Mouse (Mus musculus) retina, postnatal 7 days (tissue): ENCODE results near the gene Abca1.

Source experiments
- DNase-seq: peaks from one replicate; pipeline ENCODE4 v3.0.0-alpha.2; 2012; ENCODE audit warnings: low read depth, low spot score

The Abca1 gene

GRCm38 (mm10) chr4:53121516-53122227 is 38.0 kb downstream of the Abca1 start:
- DNase-seq, result no peak

GRCm38 (mm10) chr4:53121084-53121483 is 38.6 kb downstream of the Abca1 start:
- DNase-seq, result no peak

DNA sequence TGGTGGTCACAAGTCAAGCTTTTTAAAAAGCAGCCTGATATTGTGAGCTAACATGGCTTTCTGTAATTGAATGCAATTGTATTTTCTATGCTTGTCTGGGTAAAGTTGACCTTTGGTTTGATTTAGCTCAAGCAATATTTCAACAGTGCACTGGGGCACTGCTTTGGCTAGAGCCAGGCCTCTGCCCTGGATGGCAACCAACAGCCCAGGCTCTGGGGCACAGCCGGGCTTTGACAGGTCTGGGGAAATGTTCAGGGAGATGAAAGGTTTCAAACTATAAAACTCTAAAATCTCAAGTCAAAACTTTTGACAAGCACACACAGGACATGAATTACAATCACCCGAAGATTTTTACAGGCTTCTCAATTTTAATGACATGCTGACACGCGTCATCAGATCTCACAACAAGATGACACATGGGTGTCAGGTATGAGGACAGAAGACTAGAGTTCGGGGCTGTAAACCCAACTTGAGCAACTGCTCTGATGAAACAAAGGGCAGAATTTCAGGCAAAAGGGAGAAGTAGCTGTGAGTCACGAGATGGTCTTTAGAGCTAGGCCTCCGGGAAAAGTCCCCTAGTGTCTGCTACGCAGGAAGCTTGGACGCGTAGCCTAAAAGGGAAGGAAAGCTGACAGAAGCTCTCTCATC is 39.5 kb downstream of the Abca1 start:
- no peak for DNase-seq

DNA sequence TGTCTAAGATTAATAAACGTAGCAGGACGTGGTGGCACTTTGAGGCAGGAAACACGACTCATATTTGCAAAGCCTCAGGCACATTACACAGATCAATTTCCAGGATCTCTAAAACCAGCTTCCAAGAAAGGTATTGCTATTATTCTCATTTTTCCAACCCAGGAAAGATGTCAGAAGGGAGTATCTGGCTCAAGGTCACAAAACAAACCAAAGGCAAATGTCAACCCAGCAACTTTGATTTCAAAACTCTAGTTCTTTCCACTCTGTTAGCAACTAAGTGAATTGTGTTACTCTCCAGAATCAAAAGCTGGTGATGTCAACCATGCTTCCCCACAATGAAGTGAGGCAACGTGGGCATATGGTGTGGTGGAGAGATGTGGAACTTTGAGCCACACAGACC is 41.1 kb downstream of the Abca1 start:
- no peak for DNase-seq

DNA sequence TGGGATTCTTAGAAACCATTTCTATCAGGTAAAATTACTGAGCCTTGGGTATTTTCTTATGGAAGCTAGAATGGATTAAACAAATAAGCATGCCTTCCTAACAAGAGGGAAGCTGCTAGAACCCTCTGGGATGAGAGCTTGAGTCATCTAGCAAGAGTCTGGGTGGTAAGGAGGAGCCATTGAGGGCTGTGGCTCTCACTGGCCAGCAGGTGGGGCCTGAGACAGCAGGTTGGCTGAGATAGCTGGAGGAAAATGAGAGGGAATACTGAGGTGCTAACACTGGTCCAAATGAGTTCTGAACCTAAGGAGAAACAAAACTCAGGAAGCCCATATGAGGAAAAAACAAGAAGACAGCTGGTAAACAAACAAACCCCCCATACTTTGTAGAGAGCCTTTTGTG is 42.1 kb downstream of the Abca1 start:
- DNase-seq, result peak; percentile 23

DNA sequence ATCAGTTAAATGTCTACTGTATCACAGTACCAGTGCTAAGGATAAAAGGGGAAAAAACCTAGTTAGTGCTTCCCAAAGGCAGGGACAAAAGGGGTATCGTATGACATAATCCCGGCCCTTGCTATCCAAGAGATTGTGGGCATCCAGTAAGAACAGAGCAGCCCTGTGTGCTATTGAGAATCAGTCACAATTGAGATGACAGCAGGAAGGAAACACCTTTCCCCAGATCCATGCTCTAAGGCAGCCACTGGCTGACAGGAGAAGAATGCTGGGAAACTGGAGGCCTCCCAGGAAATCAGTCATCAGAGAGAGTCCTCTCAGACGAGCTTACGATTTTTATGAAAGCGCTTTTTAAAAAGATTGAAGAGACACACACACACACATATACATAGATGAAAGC is 42.6 kb downstream of the Abca1 start:
- DNase-seq, result no peak

DNA sequence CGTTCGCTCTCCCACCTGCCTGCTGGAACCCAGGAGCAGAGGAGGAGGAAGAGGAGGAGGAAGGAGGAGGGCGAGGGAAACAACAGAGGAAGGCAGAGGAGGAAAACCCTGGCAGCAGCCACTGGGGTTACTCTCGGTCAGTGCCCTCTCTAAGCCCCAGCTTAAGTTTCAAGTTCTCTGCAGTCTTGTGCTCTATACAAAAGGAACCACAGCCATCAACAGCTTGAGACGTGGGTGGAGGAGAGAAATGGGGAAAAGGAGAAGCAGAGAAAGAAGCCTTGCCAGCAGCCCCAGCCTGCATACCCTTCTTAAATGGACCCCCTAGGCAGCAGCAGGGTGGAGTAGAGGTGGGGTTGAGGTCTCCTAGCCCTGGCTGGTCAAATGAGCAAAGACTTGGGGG is 43.8 kb downstream of the Abca1 start:
- no peak for DNase-seq

DNA sequence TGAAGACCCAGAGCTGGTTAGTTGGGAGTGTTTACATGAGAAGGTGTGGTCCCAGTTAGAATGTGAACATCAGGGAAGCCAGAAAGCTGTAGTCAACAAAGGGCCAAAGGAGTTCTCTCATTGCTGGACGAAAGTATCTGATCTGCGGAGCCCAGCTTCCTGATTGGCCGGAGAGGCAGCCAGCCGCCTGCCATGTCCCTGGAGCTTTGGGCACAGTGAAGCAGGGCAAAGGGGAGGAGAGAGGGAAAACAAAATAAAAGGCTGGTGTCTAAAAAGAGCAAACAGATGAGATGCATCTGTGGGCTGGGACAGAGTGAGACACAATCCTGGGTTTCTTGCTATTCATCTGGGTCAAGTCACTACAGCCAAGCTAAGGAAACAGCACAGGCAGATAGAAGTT is 44.3 kb downstream of the Abca1 start:
- no peak for DNase-seq

- DNase-seq, result no peak
Observed at GRCm38 (mm10) chr4:53111919-53112355, 47.8 kb downstream of the Abca1 start.

DNA sequence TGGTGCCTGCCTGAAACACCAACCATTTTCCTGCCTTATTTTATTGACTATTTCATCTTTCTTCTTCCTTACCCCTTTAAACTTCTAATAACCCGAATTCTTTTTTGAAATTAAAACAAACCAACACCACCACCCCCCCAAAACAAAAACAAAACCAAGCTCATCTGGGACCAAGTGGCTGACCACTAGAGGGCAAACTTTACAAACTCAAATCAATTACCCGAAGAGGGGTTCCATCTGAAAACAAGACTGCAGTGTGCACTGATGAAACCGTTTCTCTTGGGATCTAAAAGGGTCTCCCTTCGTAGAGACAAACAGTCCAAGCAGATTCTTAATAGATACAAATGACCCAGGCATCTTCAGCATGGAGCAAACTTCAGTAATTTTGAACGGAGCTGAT is 49.3 kb downstream of the Abca1 start:
- DNase-seq, result peak; percentile 27

DNA sequence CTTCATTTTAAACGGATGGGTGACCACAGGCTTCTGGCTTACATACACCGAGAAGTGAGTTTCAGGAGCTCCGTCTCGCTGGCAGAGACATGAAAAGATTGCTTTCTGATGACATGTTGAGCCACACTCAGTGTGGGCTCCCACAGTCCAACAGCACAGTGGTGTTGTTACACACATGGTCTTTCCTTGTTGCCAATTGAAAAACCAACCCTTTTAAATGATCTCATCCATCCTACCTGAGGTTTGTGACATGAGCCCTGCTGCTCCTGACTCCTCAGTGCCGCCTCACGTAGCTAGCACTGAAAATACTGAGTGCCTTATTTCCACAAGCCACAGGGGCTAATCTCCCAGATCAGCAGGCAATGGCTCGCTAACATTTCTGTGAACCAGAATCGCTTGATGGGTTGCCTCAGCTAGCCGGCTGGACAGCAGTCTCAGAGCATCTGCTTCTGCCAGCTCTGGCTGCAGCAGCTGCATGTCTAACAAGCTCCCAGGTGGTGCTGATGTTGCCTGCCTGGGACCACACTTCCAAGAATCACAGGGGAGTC is 50.2 kb downstream of the Abca1 start:
- no peak for DNase-seq

DNA sequence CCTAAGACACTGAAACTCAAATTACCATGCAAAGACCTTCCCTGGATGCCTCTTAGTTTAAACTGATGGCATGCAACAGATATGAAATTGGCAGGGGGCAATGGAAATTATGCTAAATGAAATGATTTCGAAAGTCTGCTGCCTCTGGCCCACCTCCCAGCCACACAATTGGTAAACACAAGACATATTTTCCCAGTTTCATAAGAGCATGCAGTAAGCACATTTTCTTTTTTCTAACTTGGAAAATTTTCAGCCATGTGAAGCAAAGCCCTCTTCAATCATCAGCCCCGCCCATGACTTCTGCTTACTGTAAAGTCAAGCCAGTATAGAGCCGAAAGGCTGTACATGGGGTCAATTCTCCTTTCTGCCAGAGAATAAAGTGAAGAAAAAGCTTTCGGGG is 51.5 kb downstream of the Abca1 start:
- no peak for DNase-seq

DNA sequence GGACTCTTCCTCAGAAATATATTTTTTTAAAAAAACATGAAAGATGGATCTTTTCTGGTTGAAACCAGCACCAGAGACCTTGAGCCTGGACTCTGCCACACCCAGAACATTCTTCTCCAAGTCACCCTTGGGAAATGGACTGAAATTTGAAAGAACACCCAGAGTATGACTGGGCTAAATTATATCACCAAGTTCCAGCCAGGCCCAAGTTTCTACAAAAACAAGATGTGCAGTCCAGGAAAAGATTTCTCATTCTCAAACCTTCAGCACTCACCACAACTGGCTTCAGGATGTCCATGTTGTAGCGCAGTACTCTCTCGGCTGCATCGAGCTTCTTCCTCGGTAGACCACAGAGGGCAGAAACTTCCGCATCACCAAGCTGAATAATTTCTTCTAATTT is 53.0 kb downstream of the Abca1 start:
- DNase-seq, result no peak

DNA sequence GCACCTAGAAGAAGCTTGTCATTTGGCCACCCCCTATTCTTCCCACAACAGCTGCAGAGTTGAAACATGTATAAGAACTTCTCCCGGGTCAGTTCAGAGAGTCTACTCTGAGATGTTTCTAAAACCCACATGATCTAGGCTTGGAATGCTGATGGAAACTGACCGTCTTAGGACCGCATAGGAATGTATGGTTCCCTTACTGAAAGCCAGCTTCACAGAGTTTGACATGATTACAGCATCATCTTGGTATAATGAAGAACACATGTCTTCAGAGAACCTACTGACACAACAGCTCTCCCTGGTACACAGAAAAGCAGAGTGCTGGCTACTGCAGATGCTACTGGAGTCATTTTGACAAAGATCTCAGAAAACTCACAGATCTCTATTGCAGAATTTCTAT is 53.6 kb downstream of the Abca1 start:
- DNase-seq, result no peak

DNA sequence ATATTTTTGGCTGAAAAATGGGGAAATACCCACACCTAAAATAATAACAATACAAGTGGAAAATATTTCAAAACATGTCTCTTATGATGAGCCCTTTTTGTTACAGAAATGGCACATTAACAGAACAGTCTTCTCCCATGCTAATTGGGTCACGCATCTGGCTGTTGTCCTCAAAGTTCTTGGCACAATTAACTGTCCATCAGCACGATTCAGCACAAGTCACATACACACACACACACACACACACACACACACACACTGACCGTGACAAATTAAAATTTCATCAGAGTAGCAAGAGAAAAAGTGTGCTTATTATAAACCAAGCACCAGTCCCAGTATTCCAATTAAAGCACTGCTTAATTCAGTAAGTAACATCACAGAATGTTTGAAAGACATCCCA is 55.1 kb downstream of the Abca1 start:
- DNase-seq, result no peak

DNA sequence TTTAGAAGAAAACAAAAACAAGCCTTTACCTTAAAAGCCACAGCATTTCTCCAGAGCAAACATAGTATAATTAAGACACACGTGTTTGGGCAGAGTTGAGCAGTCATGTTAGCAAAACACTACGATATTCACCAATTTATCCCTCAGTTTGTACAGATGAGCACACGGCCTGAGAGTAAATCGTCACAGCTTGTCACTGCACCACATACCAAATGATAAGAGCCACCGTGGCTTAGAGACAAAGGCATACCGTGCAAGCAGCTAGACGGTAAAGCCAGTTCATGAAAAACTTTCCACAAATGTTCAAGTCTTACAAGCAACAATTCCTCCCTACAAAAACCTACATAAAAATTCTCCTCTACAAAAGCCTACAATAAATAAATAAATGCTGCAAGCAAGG is 57.2 kb downstream of the Abca1 start:
- DNase-seq, result no peak

- no peak for DNase-seq
Observed at GRCm38 (mm10) chr4:53101306-53101705, 58.4 kb downstream of the Abca1 start.

DNA sequence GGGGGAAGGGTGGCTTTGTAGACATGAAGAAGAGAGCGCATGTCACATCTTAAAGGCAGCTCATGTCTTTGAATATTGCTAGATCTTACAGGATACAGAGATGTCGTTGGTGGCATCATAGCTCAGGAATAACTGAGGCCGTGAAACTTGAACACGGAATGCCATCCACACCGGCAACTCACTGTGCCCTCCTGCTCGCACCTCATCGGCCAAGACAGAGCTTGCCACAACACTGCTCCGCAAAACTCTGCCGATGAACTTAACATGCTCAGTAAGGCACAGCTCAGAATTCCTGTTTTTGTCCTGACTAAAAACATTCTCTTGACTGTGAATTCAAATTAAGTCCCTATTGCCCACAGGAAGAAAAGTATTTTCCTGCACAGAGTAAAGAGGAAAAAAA is 59.2 kb downstream of the Abca1 start:
- DNase-seq, result no peak

DNA sequence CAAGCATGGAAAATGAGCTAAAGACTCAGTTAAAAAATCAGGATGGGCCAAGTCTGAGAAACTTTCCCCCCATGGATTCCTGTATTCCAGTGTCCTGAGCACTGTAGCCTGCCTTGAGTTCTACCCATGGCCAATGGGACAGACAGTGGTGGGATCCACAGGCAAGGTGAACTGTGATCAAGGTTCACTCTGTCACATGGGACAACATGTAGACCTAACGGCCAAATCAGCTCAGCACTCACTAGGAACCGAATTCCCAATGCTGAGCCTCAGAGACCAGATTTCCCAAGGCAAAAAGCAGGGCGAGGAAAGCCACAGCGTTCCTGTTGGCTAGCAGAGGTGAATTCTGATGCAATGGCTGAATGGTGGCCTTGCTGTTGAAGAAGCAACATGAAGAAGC is 64.8 kb downstream of the Abca1 start:
- DNase-seq, result no peak

DNA sequence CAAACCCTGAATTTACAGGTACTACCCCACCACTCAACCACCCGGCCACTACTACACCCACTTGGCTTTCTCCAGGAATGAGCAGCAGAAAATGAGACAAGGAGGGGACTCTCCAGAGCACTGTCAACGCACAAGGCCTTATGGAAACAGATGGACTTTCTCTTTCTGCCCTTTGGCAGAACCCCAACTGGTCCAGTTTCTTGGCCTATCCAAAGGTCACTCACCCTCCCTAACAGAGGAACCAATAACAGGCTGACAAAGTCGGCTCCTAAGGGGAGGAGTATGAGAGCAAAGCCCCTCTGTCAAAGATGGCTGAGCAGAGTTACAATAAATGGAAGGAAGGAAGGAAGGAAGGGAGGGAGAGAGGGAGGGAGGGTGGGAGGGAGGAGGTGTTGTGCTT is 65.4 kb downstream of the Abca1 start:
- DNase-seq, result no peak

DNA sequence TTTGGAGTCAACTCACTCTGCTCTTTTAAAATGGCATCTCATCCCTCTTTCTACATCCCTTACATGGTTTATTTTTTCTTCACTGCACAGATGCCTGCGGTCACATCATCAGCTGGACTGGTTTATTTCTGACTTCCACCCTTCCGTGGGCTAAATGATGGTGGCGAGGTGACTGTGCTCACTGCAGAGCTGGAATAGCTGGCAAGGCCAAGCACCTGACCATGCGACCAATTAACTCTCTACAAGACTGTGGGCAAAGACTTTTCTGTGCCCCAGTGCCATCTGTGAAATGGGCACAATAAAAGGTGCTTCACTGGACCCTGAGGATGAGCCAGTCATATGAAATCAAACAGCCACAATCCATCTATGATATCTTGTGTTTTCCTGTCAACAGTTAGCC is 66.1 kb downstream of the Abca1 start:
- no peak for DNase-seq

GRCm38 (mm10) chr4:53089641-53090040 is 70.1 kb downstream of the Abca1 start:
- DNase-seq, result no peak

- no peak for DNase-seq
Observed at GRCm38 (mm10) chr4:53088999-53089398, 70.7 kb downstream of the Abca1 start.
